Mouse (Mus musculus) gastrocnemius, postnatal 4 days (tissue): ENCODE measurements around the gene Fam198a. TPM values are rescaled to one million over a fixed set of nuclear protein-coding genes. Genes with fewer than 3 reads are reported as not detected.
A peak's percentile ranks its signal among the peaks of the same experiment; 100 is the strongest.

Source experiments
- DNase-seq, 2 experiments: peaks; one replicate each; pipeline ENCODE4 v3.0.0; 2021 to 2022; ENCODE audit warnings: low spot score in 2 of 2, mixed read lengths in 2 of 2
- total RNA-seq, 2 experiments: library from RNA; stranded (reverse); gene quantifications; 2 replicates each; pipeline ENCODE4 v1.2.3; 2021

The Fam198a gene
- total RNA-seq, 2 experiments from 2014 or later, result 10.6 to 11.4 TPM

DNA sequence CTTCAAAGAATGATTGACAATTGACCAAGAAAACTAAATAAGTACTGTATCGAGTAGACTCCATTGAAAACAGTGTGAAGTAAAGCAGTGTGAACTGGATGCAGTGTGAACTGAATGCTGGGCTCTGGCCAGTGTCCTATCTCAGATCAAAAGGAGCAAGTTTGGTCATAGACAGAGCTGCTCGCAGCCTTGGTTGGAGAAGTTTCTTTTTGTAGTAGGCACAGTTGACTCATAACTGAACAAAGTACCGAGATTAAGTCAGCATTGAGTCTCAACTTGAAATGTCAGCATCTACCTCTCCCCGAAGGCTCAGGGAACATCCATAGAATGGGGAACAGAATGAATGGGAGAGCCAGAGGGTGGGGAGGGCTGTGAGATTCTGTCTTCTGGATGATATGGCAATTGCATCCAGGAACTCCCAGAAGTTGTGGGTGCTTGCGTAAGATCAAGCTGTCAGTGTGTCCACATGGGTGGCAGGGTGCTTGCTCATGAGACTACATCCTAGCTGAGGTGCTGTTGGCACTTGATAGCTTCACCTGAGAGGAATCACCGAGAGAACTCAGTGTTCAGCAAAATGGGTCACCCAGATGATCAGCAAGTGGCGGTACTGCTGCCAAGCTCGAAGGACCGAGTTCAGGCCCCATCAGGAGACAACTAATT is 25.8 kb upstream of the Fam198a start:
- DNase-seq, result no peak

DNA sequence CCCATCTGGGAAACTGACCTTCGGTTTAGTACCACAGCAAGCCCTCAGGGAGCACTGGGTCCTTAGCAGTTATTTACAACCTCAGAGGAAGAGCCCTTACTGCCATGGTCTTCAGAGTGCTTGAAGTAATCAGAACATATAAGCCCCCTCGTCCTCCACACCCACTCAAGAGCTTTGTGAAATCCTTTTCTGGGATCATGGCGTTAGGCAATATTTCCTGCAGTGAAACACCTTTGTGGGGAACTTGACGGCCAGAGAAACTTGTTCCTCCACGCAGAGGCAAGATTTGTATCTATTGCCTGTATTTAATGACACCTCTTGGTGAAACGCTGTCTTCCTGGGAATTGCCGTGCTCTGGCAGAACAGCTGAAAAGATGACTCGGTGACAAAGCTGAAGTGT is 24.8 kb upstream of the Fam198a start:
- no peak for DNase-seq

DNA sequence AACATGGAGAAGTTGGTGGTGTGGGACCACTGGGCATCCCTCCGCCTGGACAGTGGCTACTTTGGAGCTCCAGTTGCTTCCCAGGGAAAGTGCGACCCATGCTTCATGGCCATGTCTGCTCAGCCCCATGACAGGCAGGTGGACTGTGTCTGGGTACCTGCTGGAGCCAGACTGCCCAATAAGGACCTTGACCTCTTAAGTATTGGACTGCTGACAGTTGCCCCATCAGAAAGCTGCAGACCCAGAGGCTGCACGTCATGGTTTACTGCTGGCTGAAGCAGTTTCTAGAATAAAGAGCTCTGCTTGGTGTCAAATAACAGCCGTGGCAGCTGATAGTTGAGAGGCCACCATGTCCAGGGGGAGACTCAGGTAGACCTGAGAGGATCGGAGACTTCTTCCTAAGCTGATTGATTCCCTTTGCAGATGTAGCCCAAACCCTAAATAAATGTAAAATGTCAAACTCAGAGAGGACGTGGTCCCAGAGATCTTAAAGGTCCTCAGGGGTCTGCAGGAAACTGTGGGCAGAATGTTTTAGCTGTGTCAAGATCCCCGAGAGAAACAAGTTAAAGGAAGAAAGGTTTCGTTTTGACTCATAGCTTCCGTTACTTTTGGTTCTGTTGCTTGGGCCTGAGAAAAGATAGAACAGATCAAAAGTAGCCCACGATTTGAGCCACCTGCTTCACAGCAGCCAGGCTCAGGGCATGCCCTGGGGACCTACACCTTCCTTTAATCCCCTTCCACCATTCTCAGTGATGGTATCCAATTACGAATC is 24.0 kb upstream of the Fam198a start:
- DNase-seq, result no peak

DNA sequence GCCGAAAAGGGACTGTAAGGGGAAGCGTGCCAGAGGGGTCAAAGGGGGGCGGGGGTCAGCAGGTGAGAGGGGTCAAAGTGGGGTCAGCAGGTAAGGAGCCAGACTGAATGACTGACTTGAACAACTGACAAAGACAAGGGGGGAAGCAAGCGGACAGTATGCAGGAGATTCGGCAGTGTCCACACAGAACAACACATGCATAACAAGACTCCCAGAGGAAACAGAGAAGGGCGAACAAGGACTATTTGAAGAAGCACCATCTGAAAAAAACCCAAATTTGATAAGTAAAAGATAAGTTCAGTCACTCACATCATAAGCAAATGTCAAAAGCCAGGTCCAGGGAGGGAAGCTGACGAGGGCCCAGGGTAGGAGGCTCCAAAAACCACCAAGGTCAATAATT is 23.1 kb upstream of the Fam198a start:
- no peak for DNase-seq

DNA sequence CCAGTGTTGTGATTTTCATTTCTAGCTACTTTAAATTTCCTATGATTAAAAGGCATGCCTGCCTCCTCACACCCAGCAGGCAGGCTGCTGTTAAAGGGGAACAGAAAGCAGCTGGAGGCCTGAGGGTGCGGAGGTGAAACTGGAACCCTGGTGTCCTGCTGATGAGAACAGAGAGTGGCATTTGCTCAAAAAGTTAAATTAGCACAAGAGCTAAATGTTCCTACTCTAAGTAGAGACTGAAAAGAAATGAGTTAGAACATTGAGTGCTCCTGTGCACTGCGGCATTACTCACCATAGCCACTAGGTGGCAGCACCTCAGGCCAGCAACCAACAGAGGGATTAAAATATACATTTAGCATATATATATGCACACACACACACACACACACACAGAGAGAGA is 22.3 kb upstream of the Fam198a start:
- no peak for DNase-seq

GRCm38 (mm10) chr9:121934856-121935255 is 15.9 kb upstream of the Fam198a start:
- no peak for DNase-seq

- no peak for DNase-seq
Observed at GRCm38 (mm10) chr9:121936952-121937351, 13.8 kb upstream of the Fam198a start.

DNA sequence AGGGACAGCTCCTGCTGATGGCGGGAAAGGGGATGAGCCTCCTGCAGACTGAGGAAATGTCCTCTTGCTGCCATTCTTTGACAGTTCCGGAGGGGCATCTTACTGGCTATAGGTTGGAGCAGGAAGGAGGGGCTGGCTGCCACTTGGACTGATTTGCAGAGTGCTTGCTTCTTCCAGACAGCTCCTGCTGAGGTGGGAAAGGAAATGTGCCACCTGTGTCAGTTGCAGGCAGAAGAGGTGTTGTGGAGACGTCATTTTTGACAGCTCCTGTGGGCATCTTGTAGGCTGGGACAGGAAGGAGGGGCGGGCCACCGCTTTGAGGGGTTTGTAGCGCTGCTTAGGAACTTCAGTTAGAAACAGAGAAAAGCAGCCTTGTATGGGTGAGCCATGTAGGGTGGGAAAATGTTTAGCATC is 13.3 kb upstream of the Fam198a start:
- DNase-seq, result no peak

DNA sequence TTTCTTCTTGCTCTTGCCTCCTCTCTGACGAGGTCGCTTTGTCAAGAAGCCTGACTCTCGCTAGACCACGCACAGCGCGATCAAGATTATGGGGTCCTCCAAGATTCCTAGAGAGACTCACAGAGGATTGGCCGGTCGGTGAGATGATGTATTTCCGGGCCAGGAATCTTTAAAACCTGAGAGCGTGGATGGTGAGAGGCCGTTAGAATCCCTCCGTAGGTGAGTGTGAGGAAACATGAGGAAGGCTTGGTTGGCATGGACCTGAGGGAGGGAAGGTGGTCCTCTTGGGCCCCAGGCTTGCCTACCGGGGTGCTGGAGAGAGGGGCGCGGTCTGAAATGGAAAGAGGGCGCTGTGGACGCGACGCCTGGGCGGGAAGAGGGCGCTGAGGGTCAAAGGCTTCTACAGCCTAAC is 12.8 kb upstream of the Fam198a start:
- DNase-seq, result no peak

GRCm38 (mm10) chr9:121943005-121943404 is 7.8 kb upstream of the Fam198a start:
- no peak for DNase-seq

DNA sequence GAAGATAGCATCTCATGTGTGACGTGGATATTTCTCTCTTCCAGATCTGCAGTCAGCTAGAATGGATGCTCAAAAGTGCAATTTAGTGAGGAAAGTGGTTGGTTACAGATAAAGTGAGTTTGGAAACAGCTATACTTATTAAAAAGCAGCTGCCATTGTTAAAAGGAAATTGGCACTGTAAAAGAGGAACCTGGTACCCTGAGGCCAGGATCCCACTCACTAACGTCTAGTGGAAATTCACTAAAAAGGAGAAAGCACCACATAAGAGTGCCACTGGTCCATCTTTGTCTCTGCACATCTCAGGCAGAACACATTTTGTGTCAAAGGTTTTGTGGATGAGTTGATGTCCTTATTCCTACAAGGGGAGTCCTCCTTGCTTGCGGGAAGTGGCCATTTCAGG is 7.2 kb upstream of the Fam198a start:
- no peak for DNase-seq

- peak in 1 of 2 experiments; percentile 67 for DNase-seq
Observed at GRCm38 (mm10) chr9:121947784-121948183, 3.0 kb upstream of the Fam198a start.

DNA sequence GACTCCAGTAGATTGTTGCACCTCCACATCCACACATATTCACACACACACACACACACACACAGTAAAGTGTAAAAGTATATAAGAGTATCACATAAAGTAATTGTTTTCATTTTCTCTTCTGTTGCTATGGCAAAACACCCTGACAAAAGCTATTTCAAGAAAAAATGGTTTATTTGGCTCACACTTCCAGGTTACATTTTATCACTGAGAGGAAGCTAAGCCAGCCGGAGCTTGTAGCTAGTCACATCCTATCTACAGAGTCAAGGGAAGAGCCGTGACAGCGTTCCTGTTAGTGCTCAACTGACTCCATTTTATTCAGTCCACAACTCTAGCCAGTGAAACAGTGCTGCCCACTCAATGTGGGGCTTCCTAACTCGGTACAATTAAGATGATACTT is 2.4 kb upstream of the Fam198a start:
- no peak for DNase-seq

DNA sequence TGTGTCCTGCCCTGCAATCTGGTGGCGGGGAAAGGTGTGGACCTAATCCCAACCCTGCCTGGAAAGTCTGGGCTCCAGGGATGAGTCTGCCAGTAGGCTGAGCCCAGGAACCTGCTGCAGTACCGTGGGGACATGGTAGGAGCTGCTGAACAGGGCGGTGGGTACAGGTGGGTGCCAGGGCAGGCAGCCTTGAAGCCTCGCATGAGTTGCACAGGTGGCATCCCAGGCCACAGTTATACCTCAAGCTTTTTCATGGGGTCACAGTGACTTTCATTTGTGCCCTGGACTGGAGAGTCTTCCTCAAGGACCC is 281 bp downstream of the Fam198a start:
- no peak for DNase-seq

DNA sequence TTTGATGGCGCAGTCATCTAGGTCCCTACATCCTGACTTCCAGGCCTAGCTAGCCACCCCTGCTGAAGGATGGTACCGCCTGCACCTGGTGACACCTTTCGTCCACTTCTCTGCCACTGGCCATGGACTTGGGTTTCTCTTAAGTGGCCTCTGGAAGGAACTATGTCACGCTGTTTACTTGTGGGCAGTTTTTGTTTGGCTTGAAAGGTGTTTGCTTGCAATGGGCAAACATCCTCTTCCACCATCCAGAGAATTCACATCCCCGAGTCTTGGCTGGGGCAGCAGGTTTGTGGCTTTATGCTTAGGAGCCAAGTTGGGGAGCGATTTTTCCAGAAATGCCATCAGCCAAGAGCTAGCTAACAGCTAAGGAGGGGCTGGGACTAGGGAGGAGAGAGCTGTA is 1.8 kb downstream of the Fam198a start:
- DNase-seq, result no peak

DNA sequence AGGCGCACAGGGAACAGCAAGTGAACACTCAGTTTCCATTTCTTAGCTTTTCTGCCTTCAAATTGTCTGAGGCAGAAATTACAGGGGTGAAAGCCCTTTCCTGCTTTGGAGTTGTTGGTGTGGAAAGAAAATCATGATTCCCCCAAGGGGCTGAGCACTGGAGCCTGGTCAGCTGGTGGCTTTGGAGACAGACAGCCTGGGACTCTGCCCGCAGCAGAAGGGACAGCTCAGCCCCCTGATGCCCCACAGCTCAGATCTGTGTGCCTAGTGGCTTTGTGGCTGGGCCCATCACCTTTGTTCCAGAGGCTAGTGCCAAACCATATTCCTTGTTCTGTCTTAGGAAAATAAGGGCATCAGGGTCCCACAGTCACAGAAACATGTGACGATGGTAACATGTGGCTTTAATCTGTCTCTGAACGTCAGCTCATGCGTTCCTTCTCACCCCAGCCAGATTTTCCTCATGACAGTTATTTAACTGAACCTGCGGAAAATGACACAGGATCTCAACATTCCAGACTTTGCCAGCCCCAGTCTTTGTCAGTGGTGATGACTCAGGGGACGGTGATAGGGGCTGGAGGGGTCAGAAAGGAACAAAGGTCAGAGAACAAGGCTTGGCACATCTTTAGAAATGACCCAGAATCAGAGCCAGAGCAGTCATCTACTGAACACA is 9.3 kb downstream of the Fam198a start:
- no peak for DNase-seq

DNA sequence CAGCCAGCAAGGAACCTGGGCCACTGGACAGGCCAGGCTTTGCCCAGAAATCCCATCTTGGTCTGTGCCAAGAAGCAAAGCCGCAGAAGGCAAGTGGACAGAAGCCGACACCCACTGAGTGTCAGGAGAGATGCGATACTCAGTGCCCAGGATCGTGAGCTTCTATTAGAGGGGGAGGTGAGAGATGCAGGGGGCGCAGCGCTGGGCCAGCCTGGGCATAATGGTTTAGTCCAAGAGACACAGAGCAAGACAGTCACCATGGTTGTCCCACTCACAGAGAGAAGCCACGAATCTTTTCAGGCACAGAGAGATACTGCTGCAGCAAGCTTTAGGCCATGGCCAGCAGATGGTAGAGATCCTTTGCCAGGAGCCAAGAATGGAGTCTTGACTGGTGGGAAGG is 14.2 kb downstream of the Fam198a start:
- DNase-seq, result no peak

DNA sequence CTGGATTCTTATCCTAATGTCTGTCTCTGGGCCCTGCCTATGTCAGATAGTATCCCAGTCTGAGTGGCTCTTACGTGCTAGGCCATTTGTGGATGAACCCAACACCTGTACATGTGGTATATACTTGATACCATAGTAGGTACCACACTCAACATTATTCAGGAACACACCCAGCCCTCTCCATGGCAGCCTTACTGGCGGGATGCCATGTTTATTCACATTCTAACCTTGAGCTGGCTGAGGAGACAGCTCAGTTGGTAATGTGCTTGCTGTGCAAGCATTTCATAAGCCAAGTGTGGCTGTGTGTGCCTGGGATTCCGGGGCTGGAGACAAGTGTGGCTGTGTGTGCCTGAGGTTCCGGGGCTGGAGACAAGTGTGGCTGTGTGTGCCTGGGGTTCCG is 17.5 kb downstream of the Fam198a start:
- DNase-seq, result no peak

- peak in 1 of 2 experiments; percentile 46 for DNase-seq
Observed at GRCm38 (mm10) chr9:121969841-121970381, 19.1 kb downstream of the Fam198a start.

DNA sequence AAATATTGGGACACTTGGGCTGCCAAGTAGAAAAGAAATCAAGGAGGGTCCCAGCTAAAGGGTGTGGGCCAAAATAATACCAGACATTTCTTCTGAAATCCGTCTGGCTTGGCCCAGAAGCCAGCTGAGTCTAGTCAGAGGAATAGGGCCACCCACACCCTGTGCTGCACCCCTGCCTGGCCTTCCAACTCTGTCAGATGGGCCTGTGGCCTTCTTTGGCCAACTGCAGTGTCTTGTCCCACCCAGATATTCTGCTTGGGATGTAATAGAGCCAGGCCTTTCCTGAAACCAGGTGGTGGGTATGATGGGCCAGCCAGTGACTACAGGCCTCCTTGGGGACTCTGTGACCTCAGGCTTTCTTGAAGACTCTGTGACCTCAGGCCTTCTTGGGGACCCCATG is 22.4 kb downstream of the Fam198a start:
- DNase-seq, result peak in 1 of 2 experiments; percentile 39

DNA sequence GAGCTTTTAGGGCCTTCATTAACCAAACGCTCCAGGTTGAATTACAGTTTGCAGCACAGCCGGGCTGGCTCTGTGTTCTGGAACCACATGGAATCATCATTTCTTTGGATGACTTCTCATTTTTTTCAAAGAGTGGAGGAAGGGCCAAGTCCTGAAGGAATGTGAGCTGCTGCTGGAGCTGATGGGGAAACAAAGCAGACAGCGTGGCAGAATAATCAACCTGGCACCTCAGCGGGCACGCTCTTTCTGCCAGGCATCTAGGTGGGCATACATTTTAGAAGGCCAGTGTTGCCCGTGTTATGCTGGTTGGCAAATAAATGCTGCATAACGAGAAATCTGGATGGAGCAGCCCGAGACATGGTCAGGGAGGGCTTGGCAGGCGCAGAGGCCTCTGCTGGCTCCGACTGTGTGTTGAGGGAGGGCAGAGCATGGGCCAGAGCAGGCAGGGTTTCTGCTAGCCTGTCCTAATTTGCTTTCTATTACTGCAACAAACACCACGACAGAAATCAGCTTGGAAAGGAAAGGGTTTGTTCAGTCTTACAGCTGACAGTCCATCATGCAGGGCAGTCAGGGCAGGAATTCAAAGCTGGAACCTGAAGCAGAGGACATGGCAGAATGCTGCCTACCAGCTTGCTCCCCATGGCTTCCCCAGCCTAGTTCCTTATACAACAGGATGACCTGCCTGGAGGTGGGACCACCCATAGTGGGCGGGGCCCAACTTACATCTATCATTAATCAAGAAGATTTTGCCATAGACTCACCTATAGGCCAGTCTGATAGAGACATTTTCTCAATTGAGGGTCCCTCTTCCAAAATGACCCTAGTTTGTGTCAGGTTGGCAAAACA is 23.6 kb downstream of the Fam198a start:
- DNase-seq, result peak in 1 of 2 experiments; percentile 64
